Mouse (Mus musculus) forebrain, embryonic 16.5 days (tissue): Measurements from ENCODE around the gene Ptp4a2. TPM values are rescaled to one million over a fixed set of nuclear protein-coding genes. Genes with fewer than 3 reads are reported as not detected.

Experiments
- ATAC-seq: fragments of 200-750 bp; cut with Nextera tagmentation; 2 replicates; pipeline ENCODE4 v1.8.0; 2017; ENCODE audit warnings: mild to moderate bottlenecking, moderate library complexity
- H3K27ac ChIP-seq: fragments of 300-500 bp; sonication (generic); 2 replicates; pipeline ENCODE4 v1.5.1; 2014; ENCODE audit warnings: low read length, control low read depth
- H3K27me3 ChIP-seq: fragments of 300-500 bp; sonication (generic); replicated peaks from 2 replicates; pipeline ENCODE4 v1.6.1; 2014; ENCODE audit warnings: low read length; ENCODE audit not compliant: control insufficient read depth, insufficient read depth
- H3K36me3 ChIP-seq: fragments of 300-500 bp; sonication (generic); 2 replicates; pipeline ENCODE4 v1.6.1; 2014; ENCODE audit not compliant: control insufficient read depth, insufficient read depth
- H3K4me1 ChIP-seq: fragments of 300-500 bp; sonication (generic); replicated peaks from 2 replicates; pipeline ENCODE4 v1.6.1; 2014; ENCODE audit warnings: low read length; ENCODE audit not compliant: control insufficient read depth, insufficient read depth
- H3K4me2 ChIP-seq: fragments of 300-500 bp; sonication (generic); 2 replicates; pipeline ENCODE4 v1.6.1; 2014; ENCODE audit warnings: mild to moderate bottlenecking, low read length, control low read depth
- H3K4me3 ChIP-seq: fragments of 300-500 bp; sonication (generic); replicated peaks from 2 replicates; pipeline ENCODE4 v1.5.1; 2014; ENCODE audit warnings: mild to moderate bottlenecking, low read length, control low read depth
- H3K9ac ChIP-seq: fragments of 300-500 bp; sonication (generic); replicated peaks from 2 replicates; pipeline ENCODE4 v1.6.1; 2014; ENCODE audit warnings: low read depth, low read length, control low read depth
- H3K9me3 ChIP-seq: fragments of 300-500 bp; sonication (generic); 2 replicates; pipeline ENCODE4 v1.6.1; 2016; ENCODE audit warnings: low read length; ENCODE audit not compliant: control insufficient read depth
- WGBS: fragments of 180-500 bp; shearing (Covaris S2); extraction: QIAGEN DNeasy Blood & Tissue Kit; methylation state at CpG from one replicate; pipeline ENCODE4 v1.1.7; 2014; 5-methylcytosine and 5-hydroxymethylcytosine counted together
- polyA plus RNA-seq: library from polyadenylated mRNA; unstranded; fragments of >200 nt; fragmentation: Nextera tagmentation; extraction: Ambion mirVana; gene quantifications from 2 replicates; pipeline ENCODE4 v1.2.1, GENCODE M21; 2015

The Ptp4a2 gene
- polyA plus RNA-seq, 1 experiment from 2014 or later: 278 TPM

DNA sequence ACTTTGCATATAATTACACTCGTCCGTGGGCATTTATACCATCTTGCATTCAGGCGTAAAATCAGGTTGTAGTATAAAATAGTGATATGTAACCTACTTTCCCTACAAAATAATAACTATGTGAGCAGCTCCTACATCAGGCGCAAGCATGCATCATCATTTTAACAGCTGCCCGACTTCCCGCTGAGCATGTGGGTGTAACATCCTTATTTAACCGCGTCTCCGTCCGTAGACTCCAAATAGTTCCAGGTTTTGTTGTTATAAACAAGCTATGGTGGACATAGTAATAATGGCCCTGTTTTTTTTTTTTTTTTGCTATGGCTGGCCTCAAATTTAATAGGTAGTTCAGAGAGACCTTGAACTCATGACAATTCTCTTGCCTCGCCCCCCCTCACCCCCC, 64.4 kb downstream of the Ptp4a2 start:
- no peaks in the 10 kb centered on the region for H3K36me3 ChIP-seq
- WGBS: 79% methylated on average over 11 of the region's 11 CpGs
- H3K4me1 ChIP-seq: peaks cover 12% of the 10 kb centered on the region
- ATAC-seq: no peak
- no peak overlapping the region for H3K4me2 ChIP-seq
- H3K9me3 ChIP-seq: no peaks in the 10 kb centered on the region
- no peak overlapping the region for H3K4me3 ChIP-seq
- no peaks in the 10 kb centered on the region for H3K27me3 ChIP-seq
- H3K27ac ChIP-seq: no peak overlapping the region
- H3K9ac ChIP-seq: no peak overlapping the region

DNA sequence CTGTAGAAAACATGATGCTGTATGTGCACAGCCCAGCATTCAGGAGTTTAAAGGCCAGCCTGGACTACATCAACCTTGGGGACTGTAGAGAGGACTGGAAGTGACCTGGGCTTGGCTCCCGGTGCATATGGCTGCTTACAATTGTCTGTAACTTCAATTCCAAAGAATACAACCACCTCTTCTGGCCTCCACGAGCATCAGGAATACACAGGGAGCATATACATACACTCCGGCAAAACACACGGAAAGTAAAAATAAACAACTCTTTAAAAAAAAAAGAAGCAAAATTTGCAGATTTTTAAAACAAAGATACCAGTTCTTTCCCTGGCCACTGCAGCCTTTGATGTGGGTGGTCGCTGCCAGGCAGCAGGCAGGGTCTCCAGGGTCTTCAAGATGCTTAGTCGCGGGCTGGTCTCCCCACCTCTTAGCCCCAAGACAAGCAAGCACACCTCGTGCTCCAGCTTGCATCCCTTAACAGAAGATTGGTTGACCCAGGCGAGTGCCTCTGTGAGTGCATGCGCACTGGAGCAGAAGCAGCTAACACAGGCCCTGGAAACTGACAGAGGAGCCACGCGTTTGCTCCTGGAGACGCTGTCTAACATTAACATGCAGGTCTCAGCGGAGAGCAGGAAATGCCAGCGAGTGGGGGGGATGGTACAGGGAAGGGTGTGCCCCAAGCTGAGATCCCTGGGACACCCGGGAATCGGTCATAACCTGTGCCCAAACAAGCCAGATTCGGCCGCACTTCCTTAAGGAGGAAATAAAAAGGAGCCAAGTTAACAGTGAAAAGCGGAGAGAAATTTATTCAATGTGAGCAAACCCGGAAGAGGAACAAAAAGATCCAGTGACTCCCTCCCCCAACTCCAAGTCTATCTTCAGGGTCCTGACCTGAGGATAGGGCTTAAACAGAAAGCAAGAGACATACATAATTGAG, 66.1 kb downstream of the Ptp4a2 start:
- H3K9ac ChIP-seq: peak overlapping the region; percentile 58
- H3K4me1 ChIP-seq: peaks cover 12% of the 10 kb centered on the region
- peak overlapping the region; percentile 38 for H3K4me3 ChIP-seq
- peak; percentile 86 for ATAC-seq
- peak overlapping the region; percentile 58 for H3K4me2 ChIP-seq
- H3K27ac ChIP-seq: peak overlapping the region; percentile 73
- H3K9me3 ChIP-seq: no peaks in the 10 kb centered on the region
- no peaks in the 10 kb centered on the region for H3K36me3 ChIP-seq
- no peaks in the 10 kb centered on the region for H3K27me3 ChIP-seq
- WGBS: 12% methylated on average over 21 of the region's 21 CpGs

GRCm38 (mm10) chr4:129877967-129878655, 67.1 kb downstream of the Ptp4a2 start:
- WGBS: 64% methylated on average over 11 of the region's 11 CpGs
- no peak for ATAC-seq
- peaks cover 17% of the 10 kb centered on the region for H3K4me1 ChIP-seq
- no peaks in the 10 kb centered on the region for H3K36me3 ChIP-seq
- no peak overlapping the region; the same call in 1 of the 2 replicates for H3K27ac ChIP-seq
- no peaks in the 10 kb centered on the region for H3K9me3 ChIP-seq
- peak overlapping the region; percentile 38 for H3K4me3 ChIP-seq
- no peaks in the 10 kb centered on the region for H3K27me3 ChIP-seq
- H3K9ac ChIP-seq: peak overlapping the region; percentile 58
- H3K4me2 ChIP-seq: peak overlapping the region; percentile 58

- ATAC-seq: no peak
- Histone ChIP-seq H3K4me3 (no peak overlapping the region), H3K36me3 (no peaks in the 10 kb centered on the region), H3K27ac (no peak overlapping the region), H3K9me3 (no peaks in the 10 kb centered on the region), H3K9ac (no peak overlapping the region), H3K4me1 (peaks cover 17% of the 10 kb centered on the region), H3K4me2 (no peak overlapping the region), H3K27me3 (no peaks in the 10 kb centered on the region)
- 64% methylated on average over 8 of the region's 8 CpGs for WGBS
Measured at GRCm38 (mm10) chr4:129878656-129879145, 67.7 kb downstream of the Ptp4a2 start.

GRCm38 (mm10) chr4:129879206-129879780, 68.3 kb downstream of the Ptp4a2 start:
- H3K27me3 ChIP-seq: no peaks in the 10 kb centered on the region
- 68% methylated on average over 4 of the region's 4 CpGs for WGBS
- H3K27ac ChIP-seq: no peak overlapping the region
- no peak overlapping the region for H3K9ac ChIP-seq
- ATAC-seq: no peak
- H3K4me1 ChIP-seq: peaks cover 22% of the 10 kb centered on the region
- no peak overlapping the region for H3K4me3 ChIP-seq
- no peaks in the 10 kb centered on the region for H3K9me3 ChIP-seq
- no peak overlapping the region for H3K4me2 ChIP-seq
- H3K36me3 ChIP-seq: no peaks in the 10 kb centered on the region

- Histone ChIP-seq H3K27me3 (no peaks in the 10 kb centered on the region), H3K9ac (no peak overlapping the region), H3K9me3 (no peaks in the 10 kb centered on the region), H3K4me1 (peaks cover 25% of the 10 kb centered on the region), H3K27ac (no peak overlapping the region), H3K36me3 (no peaks in the 10 kb centered on the region), H3K4me3 (no peak overlapping the region), H3K4me2 (no peak overlapping the region)
- ATAC-seq: no peak
- 79% methylated on average over 7 of the region's 7 CpGs for WGBS
Measured at GRCm38 (mm10) chr4:129880615-129881014, 69.6 kb downstream of the Ptp4a2 start.

- H3K4me2 ChIP-seq: no peak overlapping the region
- H3K4me1 ChIP-seq: peaks cover 25% of the 10 kb centered on the region
- no peak overlapping the region for H3K9ac ChIP-seq
- WGBS: 48% methylated on average over 3 of the region's 3 CpGs
- ATAC-seq: no peak
- no peak overlapping the region for H3K4me3 ChIP-seq
- H3K36me3 ChIP-seq: no peaks in the 10 kb centered on the region
- no peaks in the 10 kb centered on the region for H3K9me3 ChIP-seq
- H3K27me3 ChIP-seq: no peaks in the 10 kb centered on the region
- no peak overlapping the region for H3K27ac ChIP-seq
Measured at GRCm38 (mm10) chr4:129881661-129882060, 70.6 kb downstream of the Ptp4a2 start.

- H3K9ac ChIP-seq: no peak overlapping the region
- H3K4me3 ChIP-seq: peak overlapping the region; percentile 11; the same call in 1 of the 2 replicates
- H3K9me3 ChIP-seq: no peaks in the 10 kb centered on the region
- 40% methylated on average over 11 of the region's 11 CpGs for WGBS
- H3K27me3 ChIP-seq: no peaks in the 10 kb centered on the region
- 0 out of 2 replicates have a peak overlapping the region, but pooled peaks have one; percentile 28 for H3K27ac ChIP-seq
- no peak for ATAC-seq
- peak overlapping the region; percentile 16; the same call in 1 of the 2 replicates for H3K4me2 ChIP-seq
- H3K36me3 ChIP-seq: no peaks in the 10 kb centered on the region
- peaks cover 17% of the 10 kb centered on the region for H3K4me1 ChIP-seq
Measured at GRCm38 (mm10) chr4:129882555-129883293, 71.7 kb downstream of the Ptp4a2 start.
